Comparison of ENCODE assay signal across 14 mouse cellular contexts in the genomic region with DNA sequence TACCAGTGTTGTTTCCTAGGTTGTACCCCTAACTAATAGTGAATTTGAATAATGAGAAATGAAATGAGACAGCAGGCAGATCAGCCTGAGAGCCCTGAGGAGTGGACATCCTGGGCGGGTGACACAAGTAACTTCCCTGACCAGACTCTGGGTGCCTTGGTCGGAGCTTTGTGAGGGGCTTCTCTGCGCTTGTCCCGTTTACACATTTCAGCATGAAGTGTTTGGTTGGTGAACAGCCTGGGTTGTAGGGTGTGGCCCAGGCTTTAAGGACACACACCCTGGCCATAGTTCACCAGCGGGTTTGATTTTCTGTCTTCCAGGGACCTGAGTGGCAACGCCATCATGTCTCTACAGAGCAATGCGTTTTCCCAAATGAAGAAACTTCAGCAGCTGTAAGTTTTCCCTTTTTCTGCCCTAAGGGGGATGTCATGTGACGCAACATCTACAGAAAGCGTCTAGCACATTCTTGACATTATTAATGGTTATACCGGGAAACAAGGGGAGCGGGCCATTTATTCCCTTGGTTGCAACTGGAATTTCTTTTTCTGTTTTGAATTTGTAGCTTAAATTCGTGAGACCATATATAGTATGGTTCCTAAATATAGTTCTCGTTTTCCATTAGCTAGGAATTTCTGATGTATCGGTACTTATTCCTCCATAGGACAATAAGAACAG. TPM values are rescaled to one million over a fixed set of nuclear protein-coding genes. Genes with fewer than 3 reads are reported as not detected.
A peak's percentile ranks its signal among the peaks of the same experiment; 100 is the strongest.
DNase-seq lines count a peak whose midpoint lies in the region; ATAC-seq and TF ChIP-seq lines count a peak whose summit lies in the region.
"Had no signal": no experiment of that assay in that cellular context is flagged by ENCODE, and none has a peak within 500 bp of the region (broad histone marks: within the 10 kb centered on the region; RNA-seq: fewer than 3 reads in every experiment).

No protein-coding gene starts in this region.

- 0 out of 2 replicates have a peak, but pooled peaks cover 3% of the 10 kb centered on the region for H3K36me3 ChIP-seq in forebrain, embryonic 13.5 days (ENCODE audit: poor library complexity, severe bottlenecking)
- H3K36me3 ChIP-seq in forebrain, embryonic 14.5 days (ENCODE audit: control insufficient read depth, insufficient read depth, low read length): no peaks in the 10 kb centered on the region
- no peaks in the 10 kb centered on the region; the same call in none of the 2 replicates for H3K36me3 ChIP-seq in kidney, adult 2 months (ENCODE audit: control insufficient read depth, insufficient read depth, low read length)
- H3K36me3 ChIP-seq in hindbrain, embryonic 16.5 days (ENCODE audit: control insufficient read depth, insufficient read depth, low read length): no peaks in the 10 kb centered on the region; the same call in 1 of the 2 replicates
- no peaks in the 10 kb centered on the region for H3K36me3 ChIP-seq in neural tube, embryonic 14.5 days (ENCODE audit: control insufficient read depth, insufficient read depth, low read length)
- H3K36me3 ChIP-seq: liver, embryonic 15.5 days had no signal

- peaks cover 25% of the 10 kb centered on the region for H3K4me1 ChIP-seq in forebrain, embryonic 13.5 days
- H3K4me1 ChIP-seq in forebrain, embryonic 14.5 days (ENCODE audit: control insufficient read depth, insufficient read depth, low read length): peaks cover 13% of the 10 kb centered on the region; the same call in 1 of the 2 replicates
- peaks cover 6% of the 10 kb centered on the region; the same call in 1 of the 2 replicates for H3K4me1 ChIP-seq in kidney, adult 2 months (ENCODE audit: control insufficient read depth, insufficient read depth, low read length)
- H3K4me1 ChIP-seq in hindbrain, embryonic 16.5 days (ENCODE audit: control insufficient read depth, insufficient read depth, low read depth, low read length): peaks cover 6% of the 10 kb centered on the region
- H3K4me1 ChIP-seq in neural tube, embryonic 14.5 days (ENCODE audit: control insufficient read depth, insufficient read depth, low read length): no peaks in the 10 kb centered on the region
- H3K4me1 ChIP-seq: heart, embryonic 13.5 days; liver, embryonic 15.5 days had no signal

- no peak for DNase-seq in forebrain, embryonic 14.5 days (ENCODE audit: low spot score)
- peak; percentile 23 for DNase-seq in kidney, postnatal 14 days
- no peak for DNase-seq in kidney, adult 2 months
- no peak for DNase-seq in spleen, postnatal 36 days (ENCODE audit: low spot score in 2 of 2)
- no peak for DNase-seq in thymus, postnatal 4 days
- DNase-seq: cerebellum, adult 8-10 months; gastrocnemius, postnatal 25 days had no signal

- peaks cover 28% of the 10 kb centered on the region for H3K27me3 ChIP-seq in forebrain, embryonic 13.5 days
- peaks cover 3% of the 10 kb centered on the region; the same call in 1 of the 2 replicates for H3K27me3 ChIP-seq in forebrain, embryonic 14.5 days (replicated peaks; ENCODE audit: control insufficient read depth, insufficient read depth, low read length)
- no peaks in the 10 kb centered on the region for H3K27me3 ChIP-seq in kidney, adult 2 months (replicated peaks; ENCODE audit: control insufficient read depth, insufficient read depth, low read length)
- H3K27me3 ChIP-seq in hindbrain, embryonic 16.5 days (replicated peaks; ENCODE audit: control insufficient read depth, insufficient read depth, low read length): no peaks in the 10 kb centered on the region
- no peaks in the 10 kb centered on the region for H3K27me3 ChIP-seq in neural tube, embryonic 14.5 days (ENCODE audit: control insufficient read depth, insufficient read depth, low read length)
- H3K27me3 ChIP-seq: heart, embryonic 13.5 days; liver, embryonic 15.5 days had no signal

- no peaks in the 10 kb centered on the region; the same call in 1 of the 2 replicates for H3K9me3 ChIP-seq in forebrain, embryonic 13.5 days (replicated peaks)
- no peaks in the 10 kb centered on the region for H3K9me3 ChIP-seq in forebrain, embryonic 14.5 days (replicated peaks; ENCODE audit: control insufficient read depth, low read length)
- no peaks in the 10 kb centered on the region for H3K9me3 ChIP-seq in hindbrain, embryonic 16.5 days (ENCODE audit: control insufficient read depth, low read length)
- H3K9me3 ChIP-seq in neural tube, embryonic 14.5 days (ENCODE audit: control insufficient read depth, low read length): no peaks in the 10 kb centered on the region
- H3K9me3 ChIP-seq: forebrain, embryonic 12.5 days; heart, embryonic 13.5 days; liver, embryonic 15.5 days had no signal

- 86% methylated on average over 14 of the region's 14 CpGs for WGBS in forebrain, embryonic 13.5 days
- 88% methylated on average over 14 of the region's 14 CpGs for WGBS in forebrain, embryonic 14.5 days
- WGBS in kidney, adult 2 months: 72% methylated on average over 14 of the region's 14 CpGs
- WGBS in hindbrain, embryonic 16.5 days: 67% methylated on average over 14 of the region's 14 CpGs
- WGBS in neural tube, embryonic 14.5 days: 53% methylated on average over 14 of the region's 14 CpGs

- H3K9ac ChIP-seq in forebrain, embryonic 13.5 days: no peak overlapping the region
- H3K9ac ChIP-seq in forebrain, embryonic 14.5 days (ENCODE audit: low read length): no peak overlapping the region
- no peak overlapping the region for H3K9ac ChIP-seq in hindbrain, embryonic 16.5 days (ENCODE audit: low read depth, low read length)
- no peak overlapping the region for H3K9ac ChIP-seq in neural tube, embryonic 14.5 days (replicated peaks; ENCODE audit: low read depth, low read length)
- H3K9ac ChIP-seq: forebrain, embryonic 12.5 days; heart, embryonic 13.5 days; liver, embryonic 15.5 days had no signal

- H3K4me3 ChIP-seq in forebrain, embryonic 13.5 days: no peak overlapping the region
- no peak overlapping the region for H3K4me3 ChIP-seq in forebrain, embryonic 14.5 days (ENCODE audit: low read depth, low read length)
- H3K4me3 ChIP-seq in kidney, adult 2 months (ENCODE audit: insufficient read depth, low read depth, low read length): no peak overlapping the region
- H3K4me3 ChIP-seq in hindbrain, embryonic 16.5 days (ENCODE audit: low read length): no peak overlapping the region
- no peak overlapping the region for H3K4me3 ChIP-seq in neural tube, embryonic 14.5 days (ENCODE audit: low read depth, low read length)
- H3K4me3 ChIP-seq: forebrain, embryonic 12.5 days; heart, embryonic 13.5 days; liver, embryonic 15.5 days had no signal

- no peak for TF ChIP-seq CTCF in kidney, adult 2 months (conservative IDR thresholded peaks at IDR 0.05; ENCODE audit: insufficient read depth, insufficient read length, low read depth, low read length)

- no peak for ATAC-seq in forebrain, embryonic 13.5 days
- no peak for ATAC-seq in forebrain, embryonic 14.5 days
- no peak for ATAC-seq in hindbrain, embryonic 16.5 days
- no peak for ATAC-seq in neural tube, embryonic 14.5 days (ENCODE audit: low read depth)

- peak overlapping the region; percentile 10; the same call in 1 of the 2 replicates for H3K4me2 ChIP-seq in forebrain, embryonic 13.5 days
- H3K4me2 ChIP-seq in forebrain, embryonic 14.5 days (ENCODE audit: low read length): no peak overlapping the region; the same call in 1 of the 2 replicates
- H3K4me2 ChIP-seq in hindbrain, embryonic 16.5 days (ENCODE audit: low read length): peak overlapping the region; percentile 8; the same call in 1 of the 2 replicates
- peak overlapping the region; percentile 34; the same call in 1 of the 2 replicates for H3K4me2 ChIP-seq in neural tube, embryonic 14.5 days (ENCODE audit: low read depth, low read length)
- H3K4me2 ChIP-seq: forebrain, embryonic 12.5 days; heart, embryonic 13.5 days; liver, embryonic 15.5 days; midbrain, embryonic 11.5 days had no signal

- 0 out of 2 replicates have a peak overlapping the region, but pooled peaks have one; percentile 31 for H3K27ac ChIP-seq in forebrain, embryonic 13.5 days
- H3K27ac ChIP-seq in forebrain, embryonic 14.5 days (ENCODE audit: low read depth, low read length): no peak overlapping the region
- H3K27ac ChIP-seq in kidney, adult 2 months (ENCODE audit: insufficient read depth, low read depth, low read length): no peak overlapping the region
- no peak overlapping the region for H3K27ac ChIP-seq in hindbrain, embryonic 16.5 days (ENCODE audit: low read depth, low read length)
- H3K27ac ChIP-seq in neural tube, embryonic 14.5 days (ENCODE audit: low read depth, low read length): no peak overlapping the region
- H3K27ac ChIP-seq: forebrain, embryonic 12.5 days; heart, embryonic 13.5 days; liver, embryonic 15.5 days had no signal

- TF ChIP-seq POLR2A in kidney, adult 2 months (IDR thresholded peaks at IDR 0.05; ENCODE audit: low read depth, low read length): no peak

RNA-seq across cellular contexts. Expression of a gene that starts 36.2 kb away (rescaled TPM):
- 2.4 and 3.0 TPM in 2 replicates for polyA plus RNA-seq in forebrain, embryonic 13.5 days (2015; fragmentation: Nextera tagmentation; extraction: Ambion mirVana)
- polyA plus RNA-seq in forebrain, embryonic 14.5 days (2014; fragmentation: Nextera tagmentation; extraction: Ambion mirVana): 2.1 and 2.5 TPM in 2 replicates
- 7.1 and 8.8 TPM in 2 replicates for polyA plus RNA-seq in kidney, adult 2 months (2012; rRNA removed)
- polyA plus RNA-seq in hindbrain, embryonic 16.5 days (2015; fragmentation: Nextera tagmentation; extraction: Ambion mirVana): 3.3 and 3.7 TPM in 2 replicates
- polyA plus RNA-seq in neural tube, embryonic 14.5 days (2014; fragmentation: Nextera tagmentation; extraction: Ambion mirVana): 1.8 and 4.6 TPM in 2 replicates
